Mouse (Mus musculus): ENCODE measurements around the gene Ddx23. TPM values are rescaled to one million over a fixed set of nuclear protein-coding genes. Genes with fewer than 3 reads are reported as not detected.

Ddx23 gene
- polyA plus RNA-seq, 1 experiment from 2014 or later, result 15.2 TPM

DNA sequence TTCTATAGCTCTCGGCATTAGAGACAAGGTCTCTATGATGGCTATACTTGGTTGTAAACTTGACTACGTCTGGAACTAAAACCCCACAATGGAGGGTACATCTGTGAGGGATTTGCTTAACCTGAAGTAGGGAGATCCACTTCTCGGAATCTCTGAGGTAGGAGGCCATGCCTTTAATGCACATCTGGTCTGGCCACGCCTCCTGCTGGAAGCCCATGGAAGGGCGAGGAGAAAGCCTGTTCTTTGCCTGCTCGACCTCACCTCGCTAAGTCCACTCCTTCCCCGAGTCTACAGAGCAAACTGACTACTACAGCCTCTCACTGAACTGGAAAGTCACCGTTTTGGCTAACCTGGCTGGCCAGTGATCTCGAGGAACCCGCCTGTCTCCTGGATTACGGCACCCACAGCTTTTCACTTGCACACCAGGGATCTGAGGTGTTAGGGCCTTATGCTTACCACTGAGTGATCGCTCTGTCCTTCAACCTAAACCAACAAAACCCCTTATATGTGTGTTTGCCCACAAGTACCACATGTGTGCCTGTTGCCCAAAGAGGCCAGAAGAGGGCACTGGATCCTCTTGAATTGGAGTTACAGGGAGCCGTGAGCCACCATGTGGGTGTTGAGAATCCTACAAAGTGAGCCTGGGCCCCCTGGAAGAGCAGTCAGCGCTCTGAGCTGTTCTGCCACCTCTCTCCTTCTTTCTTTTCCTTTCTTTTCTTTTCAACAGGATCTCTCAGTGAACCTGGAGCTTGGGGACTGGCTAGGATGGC is 5.5 kb downstream of the Ddx23 start:
- WGBS, result 83% methylated on average over 15 of the region's 15 CpGs
- no peak overlapping the region for H3K4me3 ChIP-seq (ENCODE audit: low read length)

DNA sequence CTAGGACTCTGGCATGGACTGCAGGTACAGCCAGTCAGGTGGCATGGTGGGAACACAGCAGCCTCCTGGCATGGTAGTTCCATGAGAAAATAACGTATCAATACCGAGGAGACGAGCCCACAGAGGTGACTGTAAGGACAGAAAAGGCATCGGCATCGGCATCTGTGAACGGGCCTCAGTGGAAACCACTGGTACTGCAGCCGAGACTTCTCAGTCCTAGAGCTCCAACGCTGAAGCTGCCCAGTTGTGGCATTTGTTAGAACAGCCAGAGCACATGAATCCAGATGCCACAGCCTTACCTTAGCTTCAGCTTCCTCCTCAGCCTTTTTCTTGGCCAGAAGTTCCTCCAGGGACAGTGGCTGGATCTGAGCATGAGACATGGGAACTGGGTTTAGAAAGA is 10.5 kb downstream of the Ddx23 start:
- H3K9ac ChIP-seq (ENCODE audit: low read length), result no peak overlapping the region
- peaks cover 90% of the 10 kb centered on the region for H3K36me3 ChIP-seq (ENCODE audit: control insufficient read depth, insufficient read depth)
- no peak overlapping the region for H3K4me2 ChIP-seq (ENCODE audit: low read depth, low read length)
- no peak for ATAC-seq (replicated peaks; ENCODE audit: extremely low read depth, insufficient read depth, low FRiP score)
- H3K27me3 ChIP-seq (ENCODE audit: control insufficient read depth, insufficient read depth, low read length), result no peaks in the 10 kb centered on the region
- H3K4me3 ChIP-seq (ENCODE audit: low read length), result no peak overlapping the region
- no peaks in the 10 kb centered on the region for H3K4me1 ChIP-seq (ENCODE audit: control insufficient read depth, insufficient read depth, low read length)
- 91% methylated on average over 8 of the region's 8 CpGs for WGBS
- H3K27ac ChIP-seq (ENCODE audit: low read length), result no peak overlapping the region
- H3K9me3 ChIP-seq (replicated peaks; ENCODE audit: control insufficient read depth, low read length), result no peaks in the 10 kb centered on the region

More for the DNA sequence above, 5.5 kb downstream of the Ddx23 start:
- Histone ChIP-seq H3K27ac (ENCODE audit: low read length) (no peak overlapping the region), H3K4me2 (ENCODE audit: low read depth, low read length) (no peak overlapping the region), H3K4me1 (ENCODE audit: control insufficient read depth, insufficient read depth, low read length) (peaks cover 10% of the 10 kb centered on the region), H3K9ac (ENCODE audit: low read length) (no peak overlapping the region), H3K36me3 (ENCODE audit: control insufficient read depth, insufficient read depth) (peaks cover 64% of the 10 kb centered on the region), H3K9me3 (replicated peaks; ENCODE audit: control insufficient read depth, low read length) (no peaks in the 10 kb centered on the region), H3K27me3 (ENCODE audit: control insufficient read depth, insufficient read depth, low read length) (no peaks in the 10 kb centered on the region)
- no peak for ATAC-seq (replicated peaks; ENCODE audit: extremely low read depth, insufficient read depth, low FRiP score)

DNA sequence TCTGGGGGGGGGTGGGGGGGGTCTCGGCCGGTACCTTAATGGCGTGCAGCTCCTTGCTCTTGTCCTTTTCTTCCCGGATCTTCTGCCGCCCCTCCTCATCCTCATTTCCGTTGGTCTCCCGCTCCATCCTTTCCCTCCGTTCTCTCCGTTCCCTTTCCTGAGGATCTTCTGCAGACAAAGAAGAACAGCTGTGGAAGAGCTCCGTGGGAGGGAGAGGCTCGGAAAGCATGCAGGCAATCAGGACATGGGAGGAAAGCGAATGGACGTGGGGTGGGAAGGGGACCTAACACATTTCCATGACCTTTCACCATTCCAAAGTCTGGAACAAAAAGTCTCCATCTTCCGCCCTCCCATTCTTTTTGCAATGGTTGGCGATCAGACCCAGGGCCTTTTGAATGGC is 11.3 kb downstream of the Ddx23 start:
- 90% methylated on average over 15 of the region's 15 CpGs for WGBS
- H3K27ac ChIP-seq (ENCODE audit: low read length), result no peak overlapping the region
- H3K9ac ChIP-seq (ENCODE audit: low read length), result no peak overlapping the region
- peaks cover 88% of the 10 kb centered on the region for H3K36me3 ChIP-seq (ENCODE audit: control insufficient read depth, insufficient read depth)
- no peak overlapping the region for H3K4me2 ChIP-seq (ENCODE audit: low read depth, low read length)
- H3K4me1 ChIP-seq (ENCODE audit: control insufficient read depth, insufficient read depth, low read length), result no peaks in the 10 kb centered on the region
- no peak overlapping the region for H3K4me3 ChIP-seq (ENCODE audit: low read length)
- no peaks in the 10 kb centered on the region for H3K27me3 ChIP-seq (ENCODE audit: control insufficient read depth, insufficient read depth, low read length)
- ATAC-seq (replicated peaks; ENCODE audit: extremely low read depth, insufficient read depth, low FRiP score), result no peak
- H3K9me3 ChIP-seq (replicated peaks; ENCODE audit: control insufficient read depth, low read length), result no peaks in the 10 kb centered on the region

DNA sequence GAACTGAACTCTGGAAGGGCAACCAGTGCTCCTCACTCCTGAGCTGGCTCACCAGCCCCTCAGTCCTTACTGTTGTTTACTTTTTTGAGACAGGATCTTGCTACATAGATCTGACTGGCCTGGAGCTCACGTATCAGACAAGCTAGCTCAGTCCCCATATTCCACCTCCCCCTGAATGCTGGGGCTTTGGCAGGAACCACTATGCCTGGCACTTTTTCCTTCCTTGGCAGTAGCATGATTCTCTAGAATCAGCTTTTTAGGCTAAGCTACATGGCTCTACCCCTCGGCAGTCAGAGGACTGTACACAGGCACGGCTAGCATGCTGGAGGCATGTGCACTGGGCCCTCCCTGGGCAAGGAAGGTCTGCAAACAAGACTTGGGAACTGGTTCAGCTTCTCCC is 14.6 kb downstream of the Ddx23 start:
- Histone ChIP-seq H3K27me3 (ENCODE audit: control insufficient read depth, insufficient read depth, low read length) (no peaks in the 10 kb centered on the region), H3K27ac (ENCODE audit: low read length) (no peak overlapping the region), H3K4me2 (ENCODE audit: low read depth, low read length) (no peak overlapping the region), H3K9ac (ENCODE audit: low read length) (no peak overlapping the region), H3K36me3 (ENCODE audit: control insufficient read depth, insufficient read depth) (peaks cover 77% of the 10 kb centered on the region), H3K4me3 (ENCODE audit: low read length) (no peak overlapping the region), H3K4me1 (ENCODE audit: control insufficient read depth, insufficient read depth, low read length) (no peaks in the 10 kb centered on the region), H3K9me3 (replicated peaks; ENCODE audit: control insufficient read depth, low read length) (no peaks in the 10 kb centered on the region)
- ATAC-seq (replicated peaks; ENCODE audit: extremely low read depth, insufficient read depth, low FRiP score), result no peak
- WGBS, result 96% methylated on average over 3 of the region's 3 CpGs

GRCm38 (mm10) chr15:98647308-98647707 is 15.4 kb downstream of the Ddx23 start:
- WGBS, result 83% methylated on average over 10 of the region's 10 CpGs
- no peak overlapping the region for H3K4me2 ChIP-seq (ENCODE audit: low read depth, low read length)

GRCm38 (mm10) chr15:98646737-98647136 is 16.0 kb downstream of the Ddx23 start:
- no peak overlapping the region for H3K4me2 ChIP-seq (ENCODE audit: low read depth, low read length)
- H3K4me3 ChIP-seq (ENCODE audit: low read length), result no peak overlapping the region
- H3K27ac ChIP-seq (ENCODE audit: low read length), result no peak overlapping the region
- 77% methylated on average over 8 of the region's 8 CpGs for WGBS
- peaks cover 64% of the 10 kb centered on the region for H3K36me3 ChIP-seq (ENCODE audit: control insufficient read depth, insufficient read depth)
- H3K4me1 ChIP-seq (ENCODE audit: control insufficient read depth, insufficient read depth, low read length), result no peaks in the 10 kb centered on the region
- ATAC-seq (replicated peaks; ENCODE audit: extremely low read depth, insufficient read depth, low FRiP score), result no peak
- H3K27me3 ChIP-seq (ENCODE audit: control insufficient read depth, insufficient read depth, low read length), result no peaks in the 10 kb centered on the region
- no peak overlapping the region for H3K9ac ChIP-seq (ENCODE audit: low read length)
- H3K9me3 ChIP-seq (replicated peaks; ENCODE audit: control insufficient read depth, low read length), result no peaks in the 10 kb centered on the region

More at GRCm38 (mm10) chr15:98647308-98647707, 15.4 kb downstream of the Ddx23 start:
- Histone ChIP-seq H3K4me1 (ENCODE audit: control insufficient read depth, insufficient read depth, low read length) (no peaks in the 10 kb centered on the region), H3K27ac (ENCODE audit: low read length) (no peak overlapping the region), H3K9ac (ENCODE audit: low read length) (no peak overlapping the region), H3K4me3 (ENCODE audit: low read length) (no peak overlapping the region), H3K27me3 (ENCODE audit: control insufficient read depth, insufficient read depth, low read length) (no peaks in the 10 kb centered on the region), H3K9me3 (replicated peaks; ENCODE audit: control insufficient read depth, low read length) (no peaks in the 10 kb centered on the region), H3K36me3 (ENCODE audit: control insufficient read depth, insufficient read depth) (peaks cover 70% of the 10 kb centered on the region)
- no peak for ATAC-seq (replicated peaks; ENCODE audit: extremely low read depth, insufficient read depth, low FRiP score)

- WGBS, result 87% methylated on average over 24 of the region's 24 CpGs
- Histone ChIP-seq H3K4me2 (ENCODE audit: low read depth, low read length) (no peak overlapping the region), H3K9ac (ENCODE audit: low read length) (no peak overlapping the region), H3K4me1 (ENCODE audit: control insufficient read depth, insufficient read depth, low read length) (no peaks in the 10 kb centered on the region), H3K4me3 (ENCODE audit: low read length) (no peak overlapping the region), H3K36me3 (ENCODE audit: control insufficient read depth, insufficient read depth) (peaks cover 51% of the 10 kb centered on the region), H3K27ac (ENCODE audit: low read length) (no peak overlapping the region), H3K27me3 (ENCODE audit: control insufficient read depth, insufficient read depth, low read length) (no peaks in the 10 kb centered on the region), H3K9me3 (replicated peaks; ENCODE audit: control insufficient read depth, low read length) (no peaks in the 10 kb centered on the region)
- no peak for ATAC-seq (replicated peaks; ENCODE audit: extremely low read depth, insufficient read depth, low FRiP score)
Observed at GRCm38 (mm10) chr15:98645057-98646026, 17.4 kb downstream of the Ddx23 start.

DNA sequence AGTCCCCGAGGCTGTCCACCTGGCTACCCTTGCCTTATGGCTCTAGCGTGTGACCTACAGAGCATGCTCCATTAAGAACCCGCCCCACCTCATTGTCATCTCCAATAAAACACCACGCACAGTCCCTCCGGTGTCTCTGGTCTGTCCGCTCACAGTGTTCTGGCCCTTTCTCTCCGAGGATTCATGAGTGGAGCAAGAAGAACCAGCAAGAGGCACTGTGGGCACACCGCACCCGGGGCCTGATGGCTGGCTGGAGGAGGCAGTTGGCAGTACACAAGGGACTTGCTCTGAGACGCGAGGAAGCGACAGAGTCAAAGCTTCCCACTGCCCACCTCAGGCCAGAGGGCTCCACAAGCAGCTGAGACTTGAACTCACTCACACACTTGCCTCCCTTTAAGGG is 18.3 kb downstream of the Ddx23 start:
- Histone ChIP-seq H3K4me1 (ENCODE audit: control insufficient read depth, insufficient read depth, low read length) (no peaks in the 10 kb centered on the region), H3K9me3 (replicated peaks; ENCODE audit: control insufficient read depth, low read length) (no peaks in the 10 kb centered on the region), H3K4me3 (ENCODE audit: low read length) (no peak overlapping the region), H3K4me2 (ENCODE audit: low read depth, low read length) (no peak overlapping the region), H3K27ac (ENCODE audit: low read length) (no peak overlapping the region), H3K27me3 (ENCODE audit: control insufficient read depth, insufficient read depth, low read length) (no peaks in the 10 kb centered on the region), H3K36me3 (ENCODE audit: control insufficient read depth, insufficient read depth) (peaks cover 42% of the 10 kb centered on the region), H3K9ac (ENCODE audit: low read length) (no peak overlapping the region)
- ATAC-seq (replicated peaks; ENCODE audit: extremely low read depth, insufficient read depth, low FRiP score), result no peak
- WGBS, result 83% methylated on average over 12 of the region's 12 CpGs

DNA sequence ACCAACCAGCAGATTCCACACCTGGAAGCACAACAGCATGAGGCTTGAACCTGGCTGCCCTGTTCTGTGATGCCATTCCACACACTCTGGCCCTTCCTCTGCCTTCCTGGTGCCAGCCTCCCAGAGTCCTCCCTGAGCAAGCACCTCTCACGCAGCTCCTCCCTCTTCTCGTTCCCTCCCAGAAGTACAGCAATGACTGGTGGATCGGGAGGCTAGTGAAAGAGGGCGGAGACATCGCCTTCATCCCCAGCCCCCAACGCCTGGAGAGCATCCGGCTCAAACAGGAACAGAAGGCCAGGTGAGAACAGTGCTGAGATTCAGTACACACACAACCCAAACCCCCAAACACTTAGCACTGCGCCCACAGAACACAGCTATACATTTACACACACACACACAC is 22.5 kb downstream of the Ddx23 start:
- WGBS, result 38% methylated on average over 8 of the region's 8 CpGs
- no peak for ATAC-seq (replicated peaks; ENCODE audit: extremely low read depth, insufficient read depth, low FRiP score)
- H3K9me3 ChIP-seq (replicated peaks; ENCODE audit: control insufficient read depth, low read length), result no peaks in the 10 kb centered on the region
- peaks cover 7% of the 10 kb centered on the region for H3K4me1 ChIP-seq (ENCODE audit: control insufficient read depth, insufficient read depth, low read length)
- H3K9ac ChIP-seq (ENCODE audit: low read length), result no peak overlapping the region
- H3K27ac ChIP-seq (ENCODE audit: low read length), result no peak overlapping the region
- peaks cover 6% of the 10 kb centered on the region; the same call in 1 of the 2 replicates for H3K36me3 ChIP-seq (ENCODE audit: control insufficient read depth, insufficient read depth)
- H3K27me3 ChIP-seq (ENCODE audit: control insufficient read depth, insufficient read depth, low read length), result peaks cover 5% of the 10 kb centered on the region; the same call in 1 of the 2 replicates
- no peak overlapping the region for H3K4me2 ChIP-seq (ENCODE audit: low read depth, low read length)
- no peak overlapping the region for H3K4me3 ChIP-seq (ENCODE audit: low read length)

All from heart, embryonic 16.5 days (tissue).